Mouse (Mus musculus) cerebellum, adult 18-20 months (tissue): ENCODE measurements around the gene Osbpl3.
A peak's percentile ranks its signal among the peaks of the same experiment; 100 is the strongest.

ENCODE experiments used
- DNase-seq, 2 experiments: peaks; one replicate each; pipeline ENCODE4 v3.0.0; 2021

Osbpl3 gene

DNA sequence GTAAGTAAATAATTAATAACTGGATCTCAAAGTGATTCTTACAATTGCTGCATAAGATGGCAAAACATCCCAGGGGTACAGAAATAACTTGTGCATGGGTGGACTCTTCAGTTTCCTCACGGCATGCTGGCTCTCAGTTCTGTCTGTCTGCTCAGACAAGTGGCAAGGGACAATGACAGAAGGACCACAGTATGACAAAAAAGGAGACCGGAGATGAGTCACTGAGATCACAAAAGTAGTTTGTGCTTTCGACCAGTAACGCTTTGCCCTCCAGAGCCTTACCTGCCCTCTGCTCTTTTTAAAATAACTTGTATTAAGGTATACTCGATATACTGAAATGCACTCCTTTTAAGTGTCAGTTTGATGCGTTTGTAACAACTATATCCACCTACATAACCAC is 55.8 kb downstream of the Osbpl3 start:
- peak in 1 of 2 experiments; percentile 22 for DNase-seq

DNA sequence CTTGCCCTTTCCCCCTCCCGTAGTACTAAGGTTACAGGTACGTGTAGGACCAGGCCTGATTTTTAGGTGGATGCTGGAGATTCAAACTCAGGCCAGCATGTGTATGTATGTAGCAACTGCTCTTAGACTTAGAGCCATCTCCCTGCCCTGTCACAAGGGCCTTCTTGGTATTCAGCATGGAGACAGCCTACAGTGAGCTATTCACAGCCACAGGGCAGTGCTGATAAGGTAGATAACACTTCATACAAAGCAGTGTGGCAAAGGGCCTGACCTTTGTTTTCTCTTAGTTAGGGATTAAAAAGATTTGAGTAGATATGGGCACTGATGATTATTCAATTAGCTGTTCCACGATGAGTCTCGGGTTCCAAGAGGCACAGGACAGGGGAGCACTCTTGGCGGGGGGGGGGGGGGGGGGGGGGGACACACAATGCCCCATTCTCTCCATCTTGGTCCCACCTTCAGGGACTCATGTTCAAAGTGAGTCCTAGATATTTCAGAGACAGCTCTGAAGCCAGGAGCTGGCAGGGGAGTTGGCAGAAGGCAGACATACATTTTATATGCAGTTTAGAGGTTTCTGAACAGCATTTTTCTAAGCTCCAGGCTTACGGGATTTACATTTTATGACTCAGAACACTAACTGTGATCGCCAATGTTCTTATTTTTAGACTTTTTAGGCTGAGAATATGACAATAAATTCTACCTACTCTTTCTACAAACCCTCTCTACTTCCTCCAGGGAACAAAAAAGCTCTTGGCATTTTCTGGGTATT is 56.4 kb downstream of the Osbpl3 start:
- DNase-seq = no peak

DNA sequence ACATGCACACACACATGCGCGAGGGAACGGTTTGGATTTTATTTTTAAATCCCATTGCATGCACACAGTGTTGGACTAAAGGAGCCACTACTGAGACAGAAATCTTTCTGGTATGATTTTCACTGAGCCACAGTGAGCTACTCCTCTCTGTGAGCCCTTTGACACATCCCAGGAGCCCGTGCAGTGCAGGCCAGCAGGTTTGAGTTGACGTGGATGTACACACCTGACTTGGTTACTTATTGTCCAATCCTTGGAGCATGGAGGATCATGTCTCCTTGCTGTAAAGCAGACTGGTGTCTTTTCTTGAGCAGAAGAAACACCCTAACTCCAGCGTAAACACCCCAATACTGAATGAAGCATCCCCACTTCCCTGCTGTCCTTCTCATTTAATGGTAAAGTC is 57.7 kb downstream of the Osbpl3 start:
- DNase-seq = no peak

DNA sequence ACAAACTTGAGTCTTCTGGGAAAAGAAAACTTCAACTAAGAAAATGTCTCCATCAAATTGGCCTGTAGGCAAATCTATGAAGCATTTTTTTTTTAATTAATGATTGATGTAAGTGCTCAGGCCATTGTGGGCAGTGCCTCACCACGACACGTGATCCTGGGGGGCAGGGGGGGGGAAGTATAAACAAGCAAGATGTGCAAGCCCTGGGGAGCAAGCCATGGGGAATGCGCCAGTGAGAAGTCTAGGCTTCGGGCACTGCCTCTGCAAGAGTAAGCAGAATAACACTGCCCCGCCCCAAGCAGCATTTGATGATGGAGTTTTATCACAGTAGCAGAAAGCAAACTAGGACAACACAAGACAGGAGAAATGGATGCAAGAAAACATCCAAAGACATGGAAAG is 58.9 kb downstream of the Osbpl3 start:
- no peak for DNase-seq

DNA sequence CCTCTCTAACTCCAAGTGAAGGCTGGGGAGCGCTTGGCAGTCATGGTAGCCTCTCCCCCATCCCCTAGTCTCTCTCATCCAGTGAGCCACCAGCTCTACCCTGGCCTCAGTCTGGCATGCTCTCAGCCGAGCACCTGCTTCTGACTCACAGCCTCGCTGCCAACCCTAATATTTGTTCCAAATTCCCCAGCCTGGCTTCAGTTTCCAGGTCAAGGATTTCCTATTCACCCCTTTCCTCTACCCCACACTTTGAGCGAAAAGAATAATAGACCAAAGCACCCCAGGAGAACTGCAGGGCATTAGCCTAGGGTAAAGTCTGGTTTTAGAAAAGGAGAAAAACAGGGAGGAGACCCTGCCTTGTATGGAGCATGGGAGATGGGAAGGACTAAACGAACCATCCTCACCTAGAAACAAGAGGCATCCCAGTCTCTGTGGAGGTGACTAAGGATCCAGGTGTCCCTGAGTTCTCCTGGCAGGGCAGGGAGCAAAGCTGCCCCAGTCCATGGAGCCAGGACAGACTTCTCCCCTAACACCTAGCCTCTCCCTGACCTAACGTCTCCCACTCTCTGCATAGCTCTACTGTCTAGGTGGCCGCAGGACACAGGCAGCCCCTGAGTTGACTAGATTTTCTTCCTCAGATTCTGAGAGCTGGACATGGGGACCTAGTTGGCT is 60.2 kb downstream of the Osbpl3 start:
- peak; percentile 79 to 86 for DNase-seq

DNA sequence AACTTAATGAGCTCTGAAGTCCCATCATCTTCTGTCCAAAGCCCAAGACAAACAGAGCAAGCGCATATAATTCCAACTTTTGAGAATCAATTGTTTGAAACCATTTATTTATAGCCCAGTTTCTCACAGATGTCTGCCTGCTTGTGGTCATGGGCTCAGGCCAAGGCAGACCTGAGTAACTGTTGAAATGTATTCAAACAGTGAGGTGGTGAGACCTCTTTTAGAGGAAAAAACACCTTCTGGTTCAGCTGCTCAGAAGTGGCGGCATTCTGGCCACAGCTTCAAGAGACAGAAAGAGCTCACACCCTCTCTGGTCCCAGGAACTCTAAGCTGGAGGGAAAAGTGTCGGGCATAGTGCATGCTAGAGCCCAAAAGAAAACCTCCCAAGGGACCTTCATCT is 61.6 kb downstream of the Osbpl3 start:
- DNase-seq = peak; percentile 41 to 60

DNA sequence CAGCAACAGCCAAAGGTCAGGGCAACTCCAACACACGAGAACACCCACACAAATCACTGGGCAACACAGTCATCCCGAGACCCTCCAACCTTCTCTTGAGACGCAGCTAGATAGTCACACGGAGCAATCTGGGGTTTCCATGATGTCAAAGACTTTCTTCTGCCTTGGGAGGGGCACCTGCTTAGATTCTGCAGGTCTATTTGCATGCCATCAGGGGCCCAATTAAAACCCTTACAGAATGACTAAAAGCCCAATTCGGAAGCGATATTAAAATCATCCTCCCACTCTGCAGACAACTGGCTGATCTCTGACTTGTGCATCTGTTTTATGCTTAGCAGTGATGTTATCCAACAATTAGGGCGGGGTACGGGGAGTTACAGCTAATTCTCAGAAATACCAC is 62.0 kb downstream of the Osbpl3 start:
- no peak for DNase-seq

DNA sequence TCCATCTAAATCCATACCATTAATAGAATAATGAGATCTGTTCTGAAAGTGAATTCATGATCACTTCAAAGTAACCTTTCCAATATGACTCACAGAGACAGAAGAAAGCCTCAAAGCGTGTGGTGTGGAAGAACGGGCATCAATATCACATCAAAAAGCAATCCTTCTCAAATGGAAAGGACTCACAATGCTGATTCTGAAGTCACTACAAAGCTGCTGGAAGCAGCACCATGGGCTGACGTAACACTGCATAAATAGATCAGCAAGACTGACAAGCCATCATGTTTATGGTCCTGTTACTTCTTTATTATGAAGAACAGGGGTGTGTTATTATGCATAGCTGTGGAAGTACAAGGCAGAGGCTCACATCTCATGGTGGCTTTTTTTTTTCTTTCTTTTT is 64.0 kb downstream of the Osbpl3 start:
- DNase-seq = no peak

DNA sequence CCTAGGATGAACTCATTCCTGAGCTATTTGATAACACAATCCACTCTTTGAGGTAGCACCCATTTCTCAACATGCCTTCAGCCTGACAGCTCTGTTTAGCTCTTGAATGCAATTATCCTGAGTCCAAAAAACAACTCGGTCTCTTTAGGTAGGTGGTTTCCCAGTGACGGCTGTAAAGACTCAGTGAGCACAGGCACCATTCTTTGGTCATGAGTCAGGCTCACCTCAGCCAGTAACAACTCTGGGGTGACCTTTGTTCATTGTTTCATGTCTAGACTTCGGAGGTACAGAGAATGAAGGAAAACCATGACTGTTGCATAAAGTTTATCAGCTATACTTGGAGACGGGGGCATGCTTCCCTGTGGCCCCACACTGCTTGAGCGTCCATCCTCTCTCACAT is 65.7 kb downstream of the Osbpl3 start:
- DNase-seq = no peak

DNA sequence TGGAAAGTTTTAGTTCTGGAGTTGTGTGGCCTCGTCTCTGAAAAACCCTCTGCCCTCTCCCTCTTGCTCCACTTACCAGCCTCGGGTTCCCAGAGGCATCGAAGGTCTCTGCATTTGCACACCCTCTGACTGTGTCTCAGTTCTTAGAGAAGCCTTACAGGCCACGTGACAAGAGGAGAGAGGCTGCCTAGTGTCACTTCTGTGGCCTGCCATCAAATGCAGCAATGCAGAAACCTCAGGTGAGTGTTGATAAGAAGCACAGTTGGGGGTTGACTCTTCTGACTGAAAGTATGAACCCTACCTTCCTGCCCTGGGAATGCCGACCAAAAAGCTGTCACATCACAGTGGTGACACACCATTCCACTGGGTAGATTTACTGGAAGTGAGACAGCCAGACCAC is 68.4 kb downstream of the Osbpl3 start:
- DNase-seq = no peak

DNA sequence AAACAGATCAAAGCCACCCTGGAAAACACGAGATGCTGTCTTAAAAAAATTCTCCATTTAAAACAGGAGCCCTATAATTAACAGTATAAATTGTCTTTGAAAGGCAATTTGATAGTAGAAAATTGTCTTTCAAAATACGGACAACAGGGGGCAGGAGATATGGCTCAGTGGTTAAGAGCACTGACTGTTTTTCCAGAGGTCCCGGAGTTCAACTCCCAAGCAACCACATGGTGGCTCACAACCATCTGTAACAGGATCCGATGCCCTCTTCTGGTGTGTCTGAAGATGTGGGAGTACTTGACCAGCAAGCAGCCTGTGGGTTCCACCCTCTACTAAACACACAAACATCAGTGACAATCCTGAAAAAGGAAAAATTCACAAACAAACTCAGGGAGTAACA is 69.5 kb downstream of the Osbpl3 start:
- DNase-seq = no peak

DNA sequence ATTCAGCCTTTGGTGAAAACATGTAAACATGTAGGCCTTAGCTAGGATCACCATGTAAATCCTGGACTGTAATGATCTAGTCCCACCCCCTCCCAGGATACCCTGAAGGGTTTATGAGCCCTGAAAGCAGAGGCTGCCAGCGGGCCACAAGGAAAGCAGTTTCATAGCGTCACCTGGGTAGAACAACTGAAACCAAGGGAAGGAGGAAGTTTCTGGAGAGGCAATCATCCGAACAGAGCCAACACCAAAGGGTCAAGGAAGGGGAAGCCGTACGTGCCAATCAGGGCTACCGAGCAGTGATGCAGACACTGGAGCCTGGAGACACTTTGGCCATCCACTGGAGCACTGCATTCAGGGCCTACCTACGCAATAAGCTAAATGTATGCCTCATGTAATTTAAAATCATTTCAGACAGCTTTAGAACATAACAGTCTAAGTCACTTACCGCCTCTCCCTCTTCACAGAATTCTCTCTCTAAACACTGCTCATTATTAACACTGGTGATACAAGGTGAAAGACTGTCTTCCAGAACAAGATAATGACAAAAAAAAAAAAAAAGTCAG is 70.5 kb downstream of the Osbpl3 start:
- DNase-seq = no peak

DNA sequence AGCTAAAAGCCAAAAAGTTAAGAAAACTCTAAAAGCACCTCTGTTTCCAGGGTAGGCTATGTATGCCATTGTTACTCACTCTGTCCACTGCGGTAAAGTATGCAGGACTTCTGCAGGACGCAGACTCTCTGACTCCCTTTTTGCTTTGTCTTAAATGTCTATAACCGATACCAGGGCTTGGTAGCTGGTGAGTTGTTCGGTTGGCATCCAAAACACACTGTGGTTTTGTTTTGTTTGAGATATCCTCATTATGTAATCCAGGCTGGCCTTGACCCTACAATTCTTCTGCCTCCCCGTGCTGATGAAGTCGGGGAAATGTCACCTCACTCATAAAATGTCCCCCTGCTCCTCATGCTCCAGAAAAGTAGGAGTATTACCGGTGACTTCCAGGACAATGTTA is 73.3 kb downstream of the Osbpl3 start:
- no peak for DNase-seq

DNA sequence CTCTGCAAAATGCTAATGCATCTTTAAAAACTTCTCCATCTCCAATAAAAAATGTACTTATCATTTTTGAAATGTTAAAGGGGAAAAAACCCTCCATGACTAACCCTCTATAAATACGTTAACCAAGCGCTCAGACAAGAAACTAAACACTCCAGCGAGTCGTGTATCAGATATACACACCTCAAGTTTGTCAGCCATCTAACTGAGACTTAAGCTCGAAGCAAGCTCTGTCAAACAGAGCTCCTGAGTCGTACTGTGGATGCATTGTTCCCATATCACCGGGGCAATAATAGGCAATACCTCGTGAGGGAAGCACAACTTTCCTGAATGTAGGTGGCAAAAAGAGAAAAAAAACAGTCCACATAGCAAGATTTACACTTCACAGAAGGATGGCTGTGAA is 73.8 kb downstream of the Osbpl3 start:
- no peak for DNase-seq

DNA sequence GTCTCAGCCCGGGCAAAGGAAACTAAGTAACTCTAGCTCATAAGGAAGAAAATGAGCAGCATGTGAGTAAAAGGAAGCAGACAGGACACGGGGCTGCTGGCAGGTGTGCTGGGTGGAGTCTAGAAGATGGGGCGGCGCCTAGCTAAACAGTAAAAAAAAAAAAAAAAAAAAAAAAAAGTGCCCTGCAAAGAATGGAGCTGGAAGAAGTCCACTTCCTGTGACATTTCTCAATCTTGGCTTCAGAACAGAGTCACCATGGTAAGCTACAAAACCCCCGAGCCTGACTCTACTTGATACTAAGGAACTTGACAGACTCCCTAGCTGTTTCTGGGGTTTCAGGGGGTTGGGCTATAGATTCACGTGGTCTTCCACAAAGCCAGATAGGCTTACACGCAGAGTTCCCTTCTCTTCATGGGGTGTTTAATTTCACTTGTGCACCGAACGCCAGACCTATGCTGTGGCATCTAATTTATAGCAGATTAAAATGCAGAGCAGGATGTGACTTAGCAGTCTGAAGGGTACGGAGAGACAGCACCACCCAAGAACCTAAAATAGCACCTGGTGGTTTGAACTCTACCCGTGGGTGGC is 74.4 kb downstream of the Osbpl3 start:
- no peak for DNase-seq

DNA sequence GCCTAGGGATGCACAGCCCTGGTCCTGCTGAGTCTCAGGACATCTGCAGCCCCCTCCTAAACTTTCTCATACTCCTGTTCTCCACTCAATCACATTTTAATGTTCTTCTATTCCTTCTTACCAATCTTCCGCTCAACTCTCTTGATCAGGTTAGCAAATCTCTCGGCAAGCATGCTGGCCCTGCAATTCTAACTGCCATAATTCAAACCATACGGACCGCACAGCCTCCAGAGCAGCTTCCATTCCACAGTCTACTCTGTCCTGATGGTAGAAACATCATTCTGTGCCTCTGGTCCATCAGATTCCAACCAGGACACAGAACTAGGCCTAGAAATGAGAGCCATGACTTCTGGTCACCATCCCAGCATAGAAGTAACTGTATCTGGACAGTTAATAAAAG is 76.3 kb downstream of the Osbpl3 start:
- no peak for DNase-seq

DNA sequence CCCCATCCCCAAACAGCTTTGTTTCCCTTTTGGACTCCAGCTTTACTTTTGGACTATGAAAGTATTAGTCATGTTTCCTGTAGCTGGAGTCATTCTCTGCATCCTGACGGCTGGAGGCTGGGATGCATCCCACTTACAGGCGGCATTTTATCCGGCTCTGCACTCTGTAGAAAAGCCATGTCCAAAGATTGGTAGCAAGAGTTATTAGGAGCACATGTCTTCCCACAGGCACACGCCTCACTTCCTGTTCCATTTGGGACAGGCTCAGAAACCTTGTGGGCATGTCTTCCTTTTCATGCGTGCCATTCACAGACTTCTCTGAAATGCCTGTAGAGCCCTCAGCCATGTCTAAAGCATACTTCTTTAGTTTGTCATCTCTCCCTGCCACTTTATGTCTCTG is 76.9 kb downstream of the Osbpl3 start:
- DNase-seq = no peak

DNA sequence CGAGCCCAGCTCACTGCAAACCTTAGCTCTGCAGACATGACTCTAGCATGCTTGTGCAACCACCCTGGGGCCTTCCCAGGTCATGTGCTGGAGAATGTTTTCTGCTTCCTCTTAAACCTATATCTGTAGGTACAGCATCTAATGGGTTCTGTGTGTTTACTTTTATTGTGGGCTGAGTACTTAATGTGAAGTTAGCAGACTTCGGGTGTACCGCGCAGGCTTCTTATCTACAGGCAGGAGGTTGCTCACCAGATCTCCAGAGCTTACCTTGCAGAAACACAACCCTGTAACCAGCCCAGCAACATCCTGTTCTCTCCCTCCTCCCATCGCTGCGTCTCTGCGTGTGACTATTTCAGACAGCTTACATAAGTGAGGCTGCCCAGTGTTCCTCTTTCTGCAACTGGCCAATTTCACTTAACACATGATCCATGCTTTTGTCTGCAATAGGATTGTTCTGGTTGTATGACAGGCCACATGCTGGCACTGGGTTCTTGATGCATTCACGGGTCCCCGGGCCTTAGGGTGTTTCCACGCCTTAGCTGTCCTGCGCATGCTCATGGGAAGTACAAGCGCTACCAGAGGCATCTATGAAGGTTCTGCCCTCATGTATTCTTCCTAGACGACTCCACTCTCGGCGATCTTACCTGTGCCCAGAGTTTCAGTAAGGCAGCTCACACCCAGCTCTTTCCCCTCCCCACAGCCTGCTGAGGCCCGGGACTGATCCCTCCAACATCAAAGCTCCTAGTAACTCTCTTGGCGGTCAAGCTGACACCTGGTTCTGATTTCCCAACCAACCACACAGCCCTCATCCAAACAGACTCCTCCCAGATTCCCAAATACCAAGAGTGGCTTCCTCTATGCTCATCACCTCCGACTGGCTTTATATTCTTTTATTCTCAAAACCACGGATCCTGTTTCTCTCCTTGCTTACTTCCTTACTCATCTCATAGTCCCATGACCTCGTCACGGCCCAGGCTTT is 78.0 kb downstream of the Osbpl3 start:
- no peak for DNase-seq

DNA sequence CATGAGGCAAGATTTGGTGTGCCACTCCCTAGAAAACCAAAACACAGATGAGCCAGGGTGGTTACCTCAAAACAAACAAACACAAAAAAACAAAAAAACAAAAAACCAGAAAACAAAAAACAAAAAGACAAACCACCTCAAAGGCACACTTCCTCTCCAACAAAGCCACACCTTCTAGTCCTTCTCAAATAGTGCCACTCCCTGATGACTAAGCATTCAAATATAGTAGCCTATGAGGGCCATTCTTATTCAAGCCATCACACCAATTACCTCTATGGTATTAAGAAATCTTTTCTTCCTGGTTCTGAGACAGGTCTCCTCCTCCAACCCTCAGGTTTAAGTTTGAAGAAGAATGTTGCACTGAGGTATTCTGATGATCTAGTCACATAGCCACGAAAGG is 79.3 kb downstream of the Osbpl3 start:
- DNase-seq = no peak

DNA sequence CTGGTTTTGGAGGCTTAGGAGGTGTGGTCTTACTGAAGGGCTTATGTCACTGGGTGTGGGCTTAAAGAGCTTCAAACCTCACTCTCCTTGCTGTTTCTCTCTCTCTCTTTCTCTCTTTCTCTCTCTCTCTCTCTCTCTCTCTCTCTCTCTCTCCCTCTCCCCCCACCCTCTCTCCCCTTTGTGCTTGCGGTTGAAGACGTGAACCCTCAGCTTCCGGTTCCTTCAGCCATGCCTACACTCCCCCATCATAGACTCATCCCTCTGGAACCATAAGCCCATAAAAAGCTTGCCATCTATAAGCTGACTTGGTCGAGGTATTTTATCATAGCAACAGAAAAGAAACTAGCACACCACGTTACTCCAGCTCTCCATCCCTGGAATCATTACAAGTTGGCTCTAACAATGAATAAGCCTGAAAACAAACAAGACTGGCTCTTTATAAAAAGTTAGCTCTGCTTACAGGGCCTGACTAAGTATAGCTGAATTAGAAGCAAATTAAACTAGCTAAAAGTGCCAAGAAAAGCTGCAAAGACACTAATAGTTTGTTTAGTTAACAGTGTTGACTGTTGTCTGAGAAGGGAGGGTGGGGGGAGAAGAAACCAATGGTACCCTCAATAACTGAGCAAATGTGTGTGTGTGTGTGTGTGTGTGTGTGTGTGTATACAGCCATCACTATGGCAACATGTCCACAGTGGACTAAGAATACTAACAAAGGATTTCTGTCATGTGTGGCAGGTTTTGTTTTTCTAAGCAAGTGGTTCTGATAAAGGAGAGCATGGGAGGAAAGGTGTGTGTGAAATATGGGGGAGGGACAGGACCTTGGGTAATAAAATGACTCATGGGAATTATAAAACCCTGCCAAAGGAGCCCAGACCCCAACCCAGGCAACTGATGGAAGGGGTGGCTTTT is 83.2 kb downstream of the Osbpl3 start:
- DNase-seq = no peak

DNA sequence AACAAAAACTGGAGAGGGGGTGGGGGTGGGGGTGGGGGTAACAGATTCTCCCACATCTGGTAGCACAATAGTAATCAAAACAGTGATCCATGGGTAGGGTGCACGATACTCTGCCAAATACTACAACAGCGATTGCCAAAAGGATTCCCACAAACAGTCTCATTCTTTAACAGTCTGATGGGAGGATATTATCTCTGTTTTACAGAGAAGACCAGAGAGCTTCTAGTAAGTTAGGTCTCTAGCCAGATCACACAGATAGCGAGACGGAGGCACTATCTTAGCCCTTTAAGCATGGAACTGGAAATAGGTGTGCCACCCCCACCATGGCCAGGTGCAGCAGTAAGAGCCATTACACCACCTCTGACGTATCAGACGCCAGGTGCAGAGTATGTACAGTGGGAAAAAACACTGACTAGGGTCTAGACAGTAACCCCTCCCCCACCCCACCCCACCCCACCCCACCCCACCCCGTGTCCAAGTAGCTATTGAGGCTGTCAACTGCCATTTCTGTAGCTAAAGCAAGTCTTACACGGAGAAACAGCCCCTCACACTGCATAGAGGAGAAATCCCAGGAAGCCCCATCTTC is 84.4 kb downstream of the Osbpl3 start:
- DNase-seq = no peak
